Mouse (Mus musculus): ENCODE data around the gene Gprc5b. TPM values are rescaled to one million over a fixed set of nuclear protein-coding genes. Genes with fewer than 3 reads are reported as not detected.

Gprc5b gene
- polyA plus RNA-seq, 1 experiment from 2014 or later: 8.4 TPM

DNA sequence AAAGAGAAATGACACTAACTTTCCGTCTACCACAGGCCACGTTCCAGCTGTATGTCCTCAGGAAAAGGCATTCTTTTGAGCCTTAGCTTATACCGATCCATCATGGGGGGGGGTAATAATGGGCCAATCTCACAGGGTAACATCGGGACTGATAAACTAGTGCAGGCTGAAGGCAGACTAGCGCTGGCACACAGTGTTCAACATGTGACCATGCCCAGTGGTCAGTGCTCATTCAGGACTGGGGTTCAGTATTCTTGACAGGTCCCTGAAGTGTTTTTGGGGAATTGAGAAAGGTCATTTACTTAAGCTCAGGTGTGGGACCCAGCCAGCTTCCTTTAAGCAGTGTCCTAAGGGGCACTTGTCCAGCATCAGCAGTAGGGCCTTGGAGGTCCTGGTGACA lies 13.2 kb downstream of the Gprc5b start:
- Histone ChIP-seq H3K9ac (ENCODE audit: low read depth, low read length) (no peak overlapping the region), H3K36me3 (ENCODE audit: control insufficient read depth, insufficient read depth, low read length) (no peaks in the 10 kb centered on the region; the same call in 1 of the 2 replicates), H3K9me3 (ENCODE audit: control insufficient read depth, low read length) (no peaks in the 10 kb centered on the region), H3K4me3 (ENCODE audit: low read length) (no peak overlapping the region), H3K27ac (ENCODE audit: low read depth, low read length) (no peak overlapping the region), H3K4me1 (ENCODE audit: control insufficient read depth, insufficient read depth, low read depth, low read length) (peaks cover 10% of the 10 kb centered on the region), H3K27me3 (replicated peaks; ENCODE audit: control insufficient read depth, insufficient read depth, low read length) (no peaks in the 10 kb centered on the region), H3K4me2 (ENCODE audit: low read length) (no peak overlapping the region)
- WGBS: 84% methylated on average over 5 of the region's 5 CpGs
- ATAC-seq: no peak

DNA sequence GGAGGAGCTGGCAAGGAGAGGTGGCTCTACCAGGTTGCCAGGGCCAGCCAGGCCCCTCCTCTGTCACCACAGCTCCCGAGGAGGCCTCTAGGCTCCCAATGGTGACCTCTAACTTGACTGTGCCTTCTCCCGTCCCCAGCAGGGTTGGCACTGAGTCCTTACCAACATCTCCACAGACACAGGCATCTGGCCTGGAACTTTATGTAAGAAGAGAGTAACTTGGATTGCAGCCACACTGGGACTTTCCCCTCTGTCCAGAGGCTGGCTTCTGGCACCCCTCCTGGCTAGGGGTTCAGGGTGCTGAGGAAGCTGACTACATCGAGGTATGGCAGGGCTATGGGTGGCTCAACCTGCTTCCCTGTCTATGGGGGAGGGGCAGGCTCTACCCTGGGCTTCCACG lies 13.7 kb downstream of the Gprc5b start:
- Histone ChIP-seq H3K27ac (ENCODE audit: low read depth, low read length) (no peak overlapping the region), H3K4me1 (ENCODE audit: control insufficient read depth, insufficient read depth, low read depth, low read length) (peaks cover 14% of the 10 kb centered on the region), H3K4me2 (ENCODE audit: low read length) (no peak overlapping the region), H3K9ac (ENCODE audit: low read depth, low read length) (no peak overlapping the region), H3K36me3 (ENCODE audit: control insufficient read depth, insufficient read depth, low read length) (no peaks in the 10 kb centered on the region; the same call in 1 of the 2 replicates), H3K27me3 (replicated peaks; ENCODE audit: control insufficient read depth, insufficient read depth, low read length) (no peaks in the 10 kb centered on the region), H3K4me3 (ENCODE audit: low read length) (no peak overlapping the region), H3K9me3 (ENCODE audit: control insufficient read depth, low read length) (no peaks in the 10 kb centered on the region)
- peak; percentile 18; the same call in 1 of the 2 replicates for ATAC-seq
- 58% methylated on average over 4 of the region's 4 CpGs for WGBS

DNA sequence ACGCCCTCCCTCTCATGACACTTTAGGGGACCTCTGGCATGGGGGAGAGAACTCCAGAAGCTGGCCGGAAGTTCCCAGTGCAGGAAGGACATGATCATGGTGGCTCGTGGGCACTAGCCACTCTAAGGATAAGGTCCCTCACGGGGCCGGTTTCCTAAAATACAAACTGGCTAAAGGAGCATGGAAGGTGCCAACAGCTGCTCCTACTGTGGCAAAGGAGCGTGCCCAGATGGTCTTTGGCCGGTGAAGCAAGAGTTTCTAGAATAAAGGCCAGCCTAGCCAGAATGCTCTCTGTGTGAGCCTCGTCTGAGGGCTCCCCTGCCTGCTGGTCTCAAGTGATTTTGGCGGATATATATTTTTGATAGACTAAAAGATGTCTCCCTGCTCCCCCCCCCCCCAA lies 15.3 kb downstream of the Gprc5b start:
- H3K4me3 ChIP-seq (ENCODE audit: low read length): no peak overlapping the region
- H3K27me3 ChIP-seq (replicated peaks; ENCODE audit: control insufficient read depth, insufficient read depth, low read length): no peaks in the 10 kb centered on the region
- peaks cover 19% of the 10 kb centered on the region for H3K4me1 ChIP-seq (ENCODE audit: control insufficient read depth, insufficient read depth, low read depth, low read length)
- no peak overlapping the region for H3K4me2 ChIP-seq (ENCODE audit: low read length)
- no peaks in the 10 kb centered on the region; the same call in 1 of the 2 replicates for H3K36me3 ChIP-seq (ENCODE audit: control insufficient read depth, insufficient read depth, low read length)
- H3K27ac ChIP-seq (ENCODE audit: low read depth, low read length): no peak overlapping the region
- no peak for ATAC-seq
- no peaks in the 10 kb centered on the region for H3K9me3 ChIP-seq (ENCODE audit: control insufficient read depth, low read length)
- H3K9ac ChIP-seq (ENCODE audit: low read depth, low read length): no peak overlapping the region
- 69% methylated on average over 9 of the region's 9 CpGs for WGBS

DNA sequence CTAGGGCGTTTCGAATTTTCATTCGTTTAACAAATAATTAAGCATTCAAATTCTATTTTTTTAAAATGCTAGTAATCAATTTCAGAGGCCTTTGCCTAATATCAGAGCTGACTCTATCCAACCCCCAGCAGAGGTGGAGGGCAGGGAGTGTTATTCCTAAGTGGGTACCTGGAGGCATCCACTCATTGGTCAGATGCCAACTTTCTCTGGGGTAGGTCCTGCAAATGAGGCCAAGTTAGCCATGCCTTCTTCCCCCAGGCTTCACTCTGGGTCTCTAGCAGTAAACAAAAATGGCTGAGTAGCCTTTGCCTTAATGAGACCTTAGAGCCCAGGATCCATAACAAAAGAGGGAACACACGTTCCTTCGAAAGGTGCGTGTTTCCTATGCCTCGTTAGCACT lies 15.9 kb downstream of the Gprc5b start:
- no peak for ATAC-seq
- Histone ChIP-seq H3K4me3 (ENCODE audit: low read length) (no peak overlapping the region), H3K4me1 (ENCODE audit: control insufficient read depth, insufficient read depth, low read depth, low read length) (peaks cover 18% of the 10 kb centered on the region), H3K36me3 (ENCODE audit: control insufficient read depth, insufficient read depth, low read length) (no peaks in the 10 kb centered on the region; the same call in none of the 2 replicates), H3K4me2 (ENCODE audit: low read length) (no peak overlapping the region), H3K27me3 (replicated peaks; ENCODE audit: control insufficient read depth, insufficient read depth, low read length) (no peaks in the 10 kb centered on the region), H3K9me3 (ENCODE audit: control insufficient read depth, low read length) (no peaks in the 10 kb centered on the region), H3K9ac (ENCODE audit: low read depth, low read length) (no peak overlapping the region), H3K27ac (ENCODE audit: low read depth, low read length) (no peak overlapping the region)
- 86% methylated on average over 7 of the region's 7 CpGs for WGBS

DNA sequence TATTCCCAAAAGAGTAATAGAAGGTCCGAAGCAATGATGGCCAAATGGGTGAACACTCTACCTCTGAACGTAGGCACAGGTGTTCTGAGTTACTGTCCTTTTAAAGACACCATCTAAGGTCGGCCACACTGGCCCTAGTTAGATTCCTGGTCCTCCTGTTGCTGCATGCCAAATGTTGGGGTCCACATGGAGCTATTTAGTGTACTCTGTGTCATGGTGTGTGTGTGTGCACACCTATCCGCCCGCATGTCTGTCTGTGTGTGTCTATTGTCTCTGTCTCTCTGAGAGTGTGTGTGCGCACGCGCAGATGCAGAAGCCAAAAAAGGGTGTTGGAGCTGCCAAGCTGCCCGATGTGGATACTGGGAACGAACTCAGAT lies 17.9 kb downstream of the Gprc5b start:
- no peak for ATAC-seq
- no peaks in the 10 kb centered on the region; the same call in 1 of the 2 replicates for H3K36me3 ChIP-seq (ENCODE audit: control insufficient read depth, insufficient read depth, low read length)
- H3K9ac ChIP-seq (ENCODE audit: low read depth, low read length): no peak overlapping the region
- H3K9me3 ChIP-seq (ENCODE audit: control insufficient read depth, low read length): no peaks in the 10 kb centered on the region
- WGBS: 70% methylated on average over 10 of the region's 10 CpGs
- H3K27me3 ChIP-seq (replicated peaks; ENCODE audit: control insufficient read depth, insufficient read depth, low read length): no peaks in the 10 kb centered on the region
- H3K27ac ChIP-seq (ENCODE audit: low read depth, low read length): peak overlapping the region; percentile 44
- H3K4me1 ChIP-seq (ENCODE audit: control insufficient read depth, insufficient read depth, low read depth, low read length): peaks cover 14% of the 10 kb centered on the region
- 0 out of 2 replicates have a peak overlapping the region, but pooled peaks have one; percentile 2 for H3K4me2 ChIP-seq (ENCODE audit: low read length)
- no peak overlapping the region for H3K4me3 ChIP-seq (ENCODE audit: low read length)

DNA sequence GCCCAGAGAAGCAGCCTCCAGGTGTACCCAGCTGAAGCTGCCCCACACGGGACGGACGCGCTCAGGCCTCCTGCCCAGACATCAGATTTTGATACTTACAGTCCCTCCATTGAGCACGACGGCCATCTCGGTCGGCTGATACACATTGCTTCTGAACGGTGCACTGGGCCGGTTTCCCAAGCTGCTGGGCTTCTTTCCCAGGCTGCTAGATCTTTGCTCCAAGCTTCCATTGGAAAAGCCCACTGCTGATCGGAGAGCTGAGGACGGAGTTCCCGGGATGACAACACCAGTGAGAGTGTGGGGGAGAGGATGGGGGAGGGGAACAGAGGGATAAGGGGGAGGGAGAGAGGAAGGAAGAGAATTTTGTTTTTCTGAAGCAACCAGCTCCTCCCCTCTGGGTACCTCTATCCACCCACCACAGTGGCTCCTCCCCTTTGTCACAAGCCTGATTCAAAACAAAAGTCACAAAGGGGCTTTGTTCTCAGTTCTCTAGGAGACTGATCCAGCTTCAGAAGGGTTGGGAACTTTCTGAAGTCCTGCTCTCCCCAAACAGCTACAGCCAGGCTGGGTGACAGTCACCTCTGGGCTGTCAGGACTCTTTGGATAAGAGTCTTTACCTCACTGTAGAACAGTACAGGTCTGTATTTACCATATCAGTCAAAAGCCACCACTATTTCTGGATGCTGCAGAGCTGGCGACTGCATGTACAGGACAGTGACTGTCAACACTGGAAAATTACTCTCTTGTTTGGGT lies 18.4 kb downstream of the Gprc5b start:
- Histone ChIP-seq H3K27me3 (replicated peaks; ENCODE audit: control insufficient read depth, insufficient read depth, low read length) (no peaks in the 10 kb centered on the region), H3K9ac (ENCODE audit: low read depth, low read length) (peak overlapping the region; percentile 3; the same call in 1 of the 2 replicates), H3K27ac (ENCODE audit: low read depth, low read length) (peak overlapping the region; percentile 44), H3K36me3 (ENCODE audit: control insufficient read depth, insufficient read depth, low read length) (no peaks in the 10 kb centered on the region; the same call in 1 of the 2 replicates), H3K4me3 (ENCODE audit: low read length) (peak overlapping the region; percentile 11), H3K9me3 (ENCODE audit: control insufficient read depth, low read length) (no peaks in the 10 kb centered on the region), H3K4me1 (ENCODE audit: control insufficient read depth, insufficient read depth, low read depth, low read length) (peaks cover 14% of the 10 kb centered on the region), H3K4me2 (ENCODE audit: low read length) (peak overlapping the region; percentile 6)
- WGBS: 27% methylated on average over 14 of the region's 14 CpGs
- ATAC-seq: peak; percentile 73

DNA sequence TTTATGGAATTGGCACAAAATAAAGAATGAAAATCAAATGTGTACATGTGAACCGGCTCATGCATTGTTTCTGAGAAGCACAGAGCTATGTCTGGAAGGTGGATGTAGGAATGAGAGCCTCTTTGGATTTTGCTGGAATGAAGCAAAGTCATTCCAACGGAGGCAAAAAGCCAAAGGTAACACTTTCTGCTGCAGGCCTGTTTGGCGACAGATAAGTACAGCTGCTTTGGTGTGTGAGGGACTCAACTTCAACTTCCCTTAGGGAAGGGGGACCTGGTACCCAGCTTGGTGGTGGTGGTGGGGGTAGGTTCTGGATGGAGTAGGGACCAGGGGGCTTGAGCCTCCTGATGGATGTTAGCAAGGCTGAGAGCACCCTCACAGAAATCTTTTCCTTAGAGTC lies 19.2 kb downstream of the Gprc5b start:
- Histone ChIP-seq H3K9ac (ENCODE audit: low read depth, low read length) (no peak overlapping the region), H3K4me2 (ENCODE audit: low read length) (peak overlapping the region; percentile 6), H3K27me3 (replicated peaks; ENCODE audit: control insufficient read depth, insufficient read depth, low read length) (no peaks in the 10 kb centered on the region), H3K9me3 (ENCODE audit: control insufficient read depth, low read length) (no peaks in the 10 kb centered on the region), H3K27ac (ENCODE audit: low read depth, low read length) (peak overlapping the region; percentile 44), H3K4me1 (ENCODE audit: control insufficient read depth, insufficient read depth, low read depth, low read length) (peaks cover 14% of the 10 kb centered on the region), H3K4me3 (ENCODE audit: low read length) (no peak overlapping the region), H3K36me3 (ENCODE audit: control insufficient read depth, insufficient read depth, low read length) (no peaks in the 10 kb centered on the region; the same call in 1 of the 2 replicates)
- 71% methylated on average over 3 of the region's 3 CpGs for WGBS
- ATAC-seq: no peak

DNA sequence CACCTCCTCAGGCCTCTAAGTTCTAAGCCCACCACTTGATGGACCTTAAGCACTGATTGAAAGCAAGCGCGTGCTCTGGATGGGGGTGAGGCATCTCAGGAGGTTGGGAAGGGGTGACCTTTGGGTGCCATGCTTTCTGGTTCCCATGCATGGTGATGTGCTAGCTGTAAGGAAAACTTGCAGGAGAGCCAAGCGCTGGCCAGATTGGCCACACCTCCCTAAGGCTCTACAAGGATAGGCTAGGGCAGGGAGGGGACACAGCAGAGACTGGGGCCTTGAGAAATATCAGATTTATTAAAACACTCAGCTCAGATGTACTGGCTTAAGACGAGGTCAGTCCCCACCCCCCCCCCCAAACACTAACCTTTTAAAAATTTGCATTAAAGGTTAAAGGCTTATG lies 21.6 kb downstream of the Gprc5b start:
- Histone ChIP-seq H3K27me3 (replicated peaks; ENCODE audit: control insufficient read depth, insufficient read depth, low read length) (no peaks in the 10 kb centered on the region), H3K4me1 (ENCODE audit: control insufficient read depth, insufficient read depth, low read depth, low read length) (peaks cover 14% of the 10 kb centered on the region), H3K36me3 (ENCODE audit: control insufficient read depth, insufficient read depth, low read length) (no peaks in the 10 kb centered on the region; the same call in 1 of the 2 replicates), H3K9ac (ENCODE audit: low read depth, low read length) (no peak overlapping the region), H3K9me3 (ENCODE audit: control insufficient read depth, low read length) (no peaks in the 10 kb centered on the region), H3K4me2 (ENCODE audit: low read length) (no peak overlapping the region), H3K27ac (ENCODE audit: low read depth, low read length) (no peak overlapping the region), H3K4me3 (ENCODE audit: low read length) (no peak overlapping the region)
- ATAC-seq: no peak
- WGBS: 80% methylated on average over 4 of the region's 4 CpGs

DNA sequence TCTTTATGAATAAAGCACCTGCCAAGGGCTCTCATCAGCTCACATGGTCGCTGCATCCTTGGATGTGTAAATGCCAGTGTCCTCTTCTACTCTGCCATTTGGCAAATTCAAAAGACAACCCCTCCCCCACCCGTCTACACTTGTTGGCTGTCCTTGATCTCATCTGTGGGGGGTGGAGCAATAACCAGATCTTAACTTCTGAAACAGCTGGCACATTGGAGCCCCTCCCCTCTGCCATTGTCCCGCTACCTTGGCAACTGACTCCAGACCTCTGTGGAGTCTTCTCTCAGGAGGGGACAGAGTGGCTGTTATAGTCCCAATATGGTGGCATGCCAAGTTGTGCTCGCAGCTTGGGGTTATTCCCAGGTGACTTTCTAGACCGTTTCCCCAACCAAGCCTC lies 22.7 kb downstream of the Gprc5b start:
- 20% methylated on average over 5 of the region's 5 CpGs for WGBS
- Histone ChIP-seq H3K4me1 (ENCODE audit: control insufficient read depth, insufficient read depth, low read depth, low read length) (peaks cover 14% of the 10 kb centered on the region), H3K27me3 (replicated peaks; ENCODE audit: control insufficient read depth, insufficient read depth, low read length) (no peaks in the 10 kb centered on the region), H3K4me3 (ENCODE audit: low read length) (no peak overlapping the region), H3K27ac (ENCODE audit: low read depth, low read length) (no peak overlapping the region), H3K36me3 (ENCODE audit: control insufficient read depth, insufficient read depth, low read length) (no peaks in the 10 kb centered on the region; the same call in 1 of the 2 replicates), H3K4me2 (ENCODE audit: low read length) (no peak overlapping the region), H3K9me3 (ENCODE audit: control insufficient read depth, low read length) (no peaks in the 10 kb centered on the region), H3K9ac (ENCODE audit: low read depth, low read length) (no peak overlapping the region)
- no peak for ATAC-seq
